Mouse (Mus musculus): Measurements from ENCODE around the gene Auts2. TPM values are rescaled to one million over a fixed set of nuclear protein-coding genes. Genes with fewer than 3 reads are reported as not detected.

The Auts2 gene
- polyA plus RNA-seq, 1 experiment from 2014 or later: 34.5 TPM

GRCm38 (mm10) chr5:131750330-131750729, 792.8 kb downstream of the Auts2 start:
- WGBS: 75% methylated on average over 2 of the region's 2 CpGs
- DNase-seq (ENCODE audit: low spot score) (no peak), ATAC-seq (no peak)
- Histone ChIP-seq H3K4me1 (ENCODE audit: control insufficient read depth, insufficient read depth, low read length) (peaks cover 8% of the 10 kb centered on the region; the same call in 1 of the 2 replicates), H3K9ac (ENCODE audit: low read length) (no peak overlapping the region), H3K27me3 (replicated peaks; ENCODE audit: control insufficient read depth, insufficient read depth, low read length) (no peaks in the 10 kb centered on the region), H3K4me3 (ENCODE audit: low read depth, low read length) (no peak overlapping the region), H3K27ac (ENCODE audit: low read depth, low read length) (no peak overlapping the region), H3K9me3 (replicated peaks; ENCODE audit: control insufficient read depth, low read length) (no peaks in the 10 kb centered on the region), H3K36me3 (ENCODE audit: control insufficient read depth, insufficient read depth, low read length) (no peaks in the 10 kb centered on the region), H3K4me2 (ENCODE audit: low read length) (no peak overlapping the region)

- peaks cover 8% of the 10 kb centered on the region; the same call in 1 of the 2 replicates for H3K4me1 ChIP-seq (ENCODE audit: control insufficient read depth, insufficient read depth, low read length)
- no peaks in the 10 kb centered on the region for H3K9me3 ChIP-seq (replicated peaks; ENCODE audit: control insufficient read depth, low read length)
- H3K36me3 ChIP-seq (ENCODE audit: control insufficient read depth, insufficient read depth, low read length): no peaks in the 10 kb centered on the region
- no peak overlapping the region for H3K4me3 ChIP-seq (ENCODE audit: low read depth, low read length)
- H3K9ac ChIP-seq (ENCODE audit: low read length): no peak overlapping the region
- WGBS: 27% methylated on average over 6 of the region's 6 CpGs
- ATAC-seq (no peak), DNase-seq (ENCODE audit: low spot score) (peak; percentile 38)
- H3K27ac ChIP-seq (ENCODE audit: low read depth, low read length): peak overlapping the region; percentile 45; the same call in 1 of the 2 replicates
- H3K4me2 ChIP-seq (ENCODE audit: low read length): no peak overlapping the region
- no peaks in the 10 kb centered on the region for H3K27me3 ChIP-seq (replicated peaks; ENCODE audit: control insufficient read depth, insufficient read depth, low read length)
Observed at GRCm38 (mm10) chr5:131749211-131749610, 793.9 kb downstream of the Auts2 start.

GRCm38 (mm10) chr5:131743069-131743468, 800.1 kb downstream of the Auts2 start:
- 33% methylated on average over 8 of the region's 8 CpGs for WGBS

GRCm38 (mm10) chr5:131737476-131737875, 805.7 kb downstream of the Auts2 start:
- H3K27ac ChIP-seq (ENCODE audit: low read depth, low read length): no peak overlapping the region
- peaks cover 3% of the 10 kb centered on the region; the same call in 1 of the 2 replicates for H3K4me1 ChIP-seq (ENCODE audit: control insufficient read depth, insufficient read depth, low read length)
- DNase-seq (ENCODE audit: low spot score) (no peak), ATAC-seq (no peak)
- H3K9me3 ChIP-seq (replicated peaks; ENCODE audit: control insufficient read depth, low read length): no peaks in the 10 kb centered on the region
- WGBS: 77% methylated on average over 6 of the region's 6 CpGs
- H3K4me2 ChIP-seq (ENCODE audit: low read length): no peak overlapping the region
- H3K36me3 ChIP-seq (ENCODE audit: control insufficient read depth, insufficient read depth, low read length): no peaks in the 10 kb centered on the region
- no peak overlapping the region for H3K4me3 ChIP-seq (ENCODE audit: low read depth, low read length)
- H3K27me3 ChIP-seq (replicated peaks; ENCODE audit: control insufficient read depth, insufficient read depth, low read length): no peaks in the 10 kb centered on the region
- no peak overlapping the region for H3K9ac ChIP-seq (ENCODE audit: low read length)

More at GRCm38 (mm10) chr5:131743069-131743468, 800.1 kb downstream of the Auts2 start:
- no peak overlapping the region for H3K27ac ChIP-seq (ENCODE audit: low read depth, low read length)
- no peaks in the 10 kb centered on the region for H3K9me3 ChIP-seq (replicated peaks; ENCODE audit: control insufficient read depth, low read length)
- H3K27me3 ChIP-seq (replicated peaks; ENCODE audit: control insufficient read depth, insufficient read depth, low read length): no peaks in the 10 kb centered on the region
- ATAC-seq: no peak
- no peak overlapping the region for H3K9ac ChIP-seq (ENCODE audit: low read length)
- no peaks in the 10 kb centered on the region for H3K36me3 ChIP-seq (ENCODE audit: control insufficient read depth, insufficient read depth, low read length)
- H3K4me2 ChIP-seq (ENCODE audit: low read length): no peak overlapping the region
- DNase-seq (ENCODE audit: low spot score): no peak
- H3K4me1 ChIP-seq (ENCODE audit: control insufficient read depth, insufficient read depth, low read length): no peaks in the 10 kb centered on the region
- H3K4me3 ChIP-seq (ENCODE audit: low read depth, low read length): no peak overlapping the region

GRCm38 (mm10) chr5:131733324-131733660, 809.9 kb downstream of the Auts2 start:
- no peak for ATAC-seq
- H3K9me3 ChIP-seq (replicated peaks; ENCODE audit: control insufficient read depth, low read length): no peaks in the 10 kb centered on the region
- H3K27me3 ChIP-seq (replicated peaks; ENCODE audit: control insufficient read depth, insufficient read depth, low read length): no peaks in the 10 kb centered on the region
- peak; percentile 53 for DNase-seq (ENCODE audit: low spot score)
- H3K27ac ChIP-seq (ENCODE audit: low read depth, low read length): no peak overlapping the region
- H3K4me3 ChIP-seq (ENCODE audit: low read depth, low read length): no peak overlapping the region
- H3K36me3 ChIP-seq (ENCODE audit: control insufficient read depth, insufficient read depth, low read length): no peaks in the 10 kb centered on the region
- no peak overlapping the region for H3K9ac ChIP-seq (ENCODE audit: low read length)
- no peak overlapping the region for H3K4me2 ChIP-seq (ENCODE audit: low read length)
- peaks cover 3% of the 10 kb centered on the region; the same call in 1 of the 2 replicates for H3K4me1 ChIP-seq (ENCODE audit: control insufficient read depth, insufficient read depth, low read length)
- WGBS: 4% methylated on average over 5 of the region's 5 CpGs

- no peaks in the 10 kb centered on the region for H3K9me3 ChIP-seq (replicated peaks; ENCODE audit: control insufficient read depth, low read length)
- no peak overlapping the region for H3K27ac ChIP-seq (ENCODE audit: low read depth, low read length)
- H3K36me3 ChIP-seq (ENCODE audit: control insufficient read depth, insufficient read depth, low read length): no peaks in the 10 kb centered on the region
- H3K9ac ChIP-seq (ENCODE audit: low read length): no peak overlapping the region
- no peak overlapping the region for H3K4me2 ChIP-seq (ENCODE audit: low read length)
- DNase-seq (ENCODE audit: low spot score) (no peak), ATAC-seq (no peak)
- 61% methylated on average over 7 of the region's 7 CpGs for WGBS
- H3K27me3 ChIP-seq (replicated peaks; ENCODE audit: control insufficient read depth, insufficient read depth, low read length): no peaks in the 10 kb centered on the region
- no peak overlapping the region for H3K4me3 ChIP-seq (ENCODE audit: low read depth, low read length)
- H3K4me1 ChIP-seq (ENCODE audit: control insufficient read depth, insufficient read depth, low read length): peaks cover 3% of the 10 kb centered on the region; the same call in 1 of the 2 replicates
Observed at GRCm38 (mm10) chr5:131732631-131733323, 810.4 kb downstream of the Auts2 start.

GRCm38 (mm10) chr5:131729456-131729855, 813.7 kb downstream of the Auts2 start:
- Histone ChIP-seq H3K9me3 (replicated peaks; ENCODE audit: control insufficient read depth, low read length) (no peaks in the 10 kb centered on the region), H3K4me2 (ENCODE audit: low read length) (no peak overlapping the region), H3K27me3 (replicated peaks; ENCODE audit: control insufficient read depth, insufficient read depth, low read length) (no peaks in the 10 kb centered on the region), H3K27ac (ENCODE audit: low read depth, low read length) (no peak overlapping the region), H3K4me3 (ENCODE audit: low read depth, low read length) (no peak overlapping the region), H3K36me3 (ENCODE audit: control insufficient read depth, insufficient read depth, low read length) (no peaks in the 10 kb centered on the region), H3K4me1 (ENCODE audit: control insufficient read depth, insufficient read depth, low read length) (peaks cover 3% of the 10 kb centered on the region; the same call in 1 of the 2 replicates), H3K9ac (ENCODE audit: low read length) (no peak overlapping the region)
- ATAC-seq: no peak
- WGBS: 95% methylated on average over 4 of the region's 4 CpGs
- no peak for DNase-seq (ENCODE audit: low spot score)

GRCm38 (mm10) chr5:131727909-131728308, 815.2 kb downstream of the Auts2 start:
- 96% methylated on average over 4 of the region's 4 CpGs for WGBS
- no peaks in the 10 kb centered on the region for H3K27me3 ChIP-seq (replicated peaks; ENCODE audit: control insufficient read depth, insufficient read depth, low read length)
- no peak overlapping the region for H3K4me2 ChIP-seq (ENCODE audit: low read length)
- no peak overlapping the region for H3K4me3 ChIP-seq (ENCODE audit: low read depth, low read length)
- DNase-seq (ENCODE audit: low spot score): no peak
- H3K9me3 ChIP-seq (replicated peaks; ENCODE audit: control insufficient read depth, low read length): no peaks in the 10 kb centered on the region
- H3K36me3 ChIP-seq (ENCODE audit: control insufficient read depth, insufficient read depth, low read length): no peaks in the 10 kb centered on the region
- ATAC-seq: no peak
- no peaks in the 10 kb centered on the region for H3K4me1 ChIP-seq (ENCODE audit: control insufficient read depth, insufficient read depth, low read length)
- no peak overlapping the region; the same call in 1 of the 2 replicates for H3K27ac ChIP-seq (ENCODE audit: low read depth, low read length)
- H3K9ac ChIP-seq (ENCODE audit: low read length): no peak overlapping the region

GRCm38 (mm10) chr5:131724508-131724907, 818.6 kb downstream of the Auts2 start:
- H3K4me3 ChIP-seq (ENCODE audit: low read depth, low read length): no peak overlapping the region
- no peaks in the 10 kb centered on the region for H3K36me3 ChIP-seq (ENCODE audit: control insufficient read depth, insufficient read depth, low read length)
- H3K27me3 ChIP-seq (replicated peaks; ENCODE audit: control insufficient read depth, insufficient read depth, low read length): no peaks in the 10 kb centered on the region
- H3K4me2 ChIP-seq (ENCODE audit: low read length): no peak overlapping the region
- no peak overlapping the region for H3K27ac ChIP-seq (ENCODE audit: low read depth, low read length)
- ATAC-seq: no peak
- DNase-seq (ENCODE audit: low spot score): no peak
- H3K9ac ChIP-seq (ENCODE audit: low read length): no peak overlapping the region
- no peaks in the 10 kb centered on the region for H3K9me3 ChIP-seq (replicated peaks; ENCODE audit: control insufficient read depth, low read length)
- 93% methylated on average over 1 of the region's 1 CpGs for WGBS
- no peaks in the 10 kb centered on the region for H3K4me1 ChIP-seq (ENCODE audit: control insufficient read depth, insufficient read depth, low read length)
